Mouse (Mus musculus): ENCODE measurements around the gene Rpl18. TPM values are rescaled to one million over a fixed set of nuclear protein-coding genes. Genes with fewer than 3 reads are reported as not detected.

The Rpl18 gene
- polyA plus RNA-seq, 1 experiment from 2014 or later, result 631 TPM

DNA sequence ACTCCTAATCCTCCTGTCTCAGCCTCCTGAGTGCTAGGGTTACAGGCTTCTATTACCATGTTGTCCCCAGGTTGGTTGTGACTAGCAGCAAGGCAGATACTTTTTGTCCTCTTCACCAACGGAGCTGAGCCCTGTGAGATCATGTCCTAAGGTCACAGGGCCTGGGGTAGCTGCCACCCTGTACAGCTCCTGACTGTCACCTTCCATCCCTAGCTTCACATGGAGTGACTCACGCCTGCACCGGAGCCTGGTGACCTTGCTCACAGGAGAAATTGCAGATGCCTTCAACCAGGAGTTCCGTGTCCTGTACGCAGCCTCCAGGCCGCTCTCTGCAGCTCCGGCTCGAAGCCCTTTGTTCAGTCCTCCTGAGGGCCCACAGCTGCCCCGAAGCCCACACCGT, 11.2 kb downstream of the Rpl18 start:
- 95% methylated on average over 10 of the region's 10 CpGs for WGBS
- Histone ChIP-seq H3K27me3 (ENCODE audit: control insufficient read depth, insufficient read depth, low read length) (no peaks in the 10 kb centered on the region), H3K36me3 (ENCODE audit: control insufficient read depth, insufficient read depth, low read length) (peaks cover 72% of the 10 kb centered on the region), H3K4me2 (ENCODE audit: low read length) (no peak overlapping the region), H3K4me3 (replicated peaks; ENCODE audit: low read depth, low read length) (no peak overlapping the region), H3K4me1 (ENCODE audit: control insufficient read depth, insufficient read depth, low read length) (no peaks in the 10 kb centered on the region), H3K9me3 (ENCODE audit: control insufficient read depth, low read length) (no peaks in the 10 kb centered on the region), H3K27ac (replicated peaks; ENCODE audit: low read depth, low read length) (no peak overlapping the region), H3K9ac (replicated peaks; ENCODE audit: low read length) (no peak overlapping the region)
- DNase-seq (no peak), ATAC-seq (ENCODE audit: low FRiP score, low TSS enrichment) (no peak)

DNA sequence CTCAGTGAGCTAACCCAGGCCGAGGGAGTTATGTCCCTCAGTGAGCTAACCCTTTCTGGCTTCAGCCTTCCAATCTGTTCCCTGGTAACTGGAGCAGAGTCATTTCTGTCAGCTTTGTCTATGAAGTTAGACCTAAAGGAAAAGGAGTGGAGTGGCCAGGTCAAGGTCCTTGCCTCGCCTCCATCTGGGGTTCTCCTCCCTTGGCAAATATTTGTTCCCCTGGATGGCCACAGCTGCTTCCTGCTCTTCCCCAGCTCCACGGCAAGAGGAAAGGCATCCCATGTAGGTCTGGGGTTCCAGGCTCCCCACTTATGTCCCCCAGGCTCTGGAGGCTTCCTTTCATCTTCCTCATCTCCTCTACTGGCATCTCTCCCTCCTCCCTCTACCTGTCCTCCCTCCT, 12.4 kb downstream of the Rpl18 start:
- Histone ChIP-seq H3K27me3 (ENCODE audit: control insufficient read depth, insufficient read depth, low read length) (no peaks in the 10 kb centered on the region), H3K4me2 (ENCODE audit: low read length) (no peak overlapping the region), H3K9me3 (ENCODE audit: control insufficient read depth, low read length) (no peaks in the 10 kb centered on the region), H3K4me3 (replicated peaks; ENCODE audit: low read depth, low read length) (no peak overlapping the region), H3K9ac (replicated peaks; ENCODE audit: low read length) (no peak overlapping the region), H3K36me3 (ENCODE audit: control insufficient read depth, insufficient read depth, low read length) (peaks cover 60% of the 10 kb centered on the region), H3K4me1 (ENCODE audit: control insufficient read depth, insufficient read depth, low read length) (no peaks in the 10 kb centered on the region), H3K27ac (replicated peaks; ENCODE audit: low read depth, low read length) (no peak overlapping the region)
- no peak for DNase-seq
- 83% methylated on average over 3 of the region's 3 CpGs for WGBS
- ATAC-seq (ENCODE audit: low FRiP score, low TSS enrichment), result no peak

DNA sequence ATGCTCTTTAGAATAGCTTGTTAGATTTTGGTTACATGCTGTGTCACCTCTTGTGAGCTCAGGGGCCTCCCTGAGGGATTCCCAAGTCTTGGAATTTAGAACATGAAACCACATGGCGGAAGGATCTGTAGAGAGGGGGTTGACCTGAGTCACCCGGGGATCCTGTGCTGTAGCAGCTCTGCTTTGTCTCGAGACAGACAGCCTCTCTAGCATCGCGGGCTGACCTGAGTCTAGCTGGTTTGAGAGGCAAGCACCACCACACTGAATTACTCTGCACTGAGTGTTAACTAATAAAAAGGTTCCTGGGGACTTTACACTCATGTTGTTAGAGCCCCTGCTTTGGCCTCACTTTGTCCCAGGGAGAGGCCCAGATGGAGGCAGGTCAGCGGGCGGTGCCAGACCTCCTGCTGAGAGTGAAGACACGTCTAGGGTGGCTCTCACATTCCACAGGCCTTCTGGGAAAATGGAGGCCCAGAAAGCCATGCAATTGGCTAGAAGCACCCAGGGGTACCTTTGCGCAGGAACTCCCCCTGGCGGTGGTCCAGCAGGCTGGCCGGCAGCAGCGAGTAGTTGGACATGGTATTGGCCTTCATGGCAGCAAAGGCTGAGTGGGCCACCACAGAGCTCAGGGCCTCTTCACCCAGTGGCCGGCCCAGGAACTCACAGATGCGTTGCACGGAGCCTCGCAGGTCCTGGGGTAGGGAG, 15.6 kb downstream of the Rpl18 start:
- ATAC-seq (ENCODE audit: low FRiP score, low TSS enrichment), result no peak
- Histone ChIP-seq H3K4me3 (replicated peaks; ENCODE audit: low read depth, low read length) (no peak overlapping the region), H3K27ac (replicated peaks; ENCODE audit: low read depth, low read length) (no peak overlapping the region), H3K4me2 (ENCODE audit: low read length) (no peak overlapping the region), H3K27me3 (ENCODE audit: control insufficient read depth, insufficient read depth, low read length) (no peaks in the 10 kb centered on the region), H3K4me1 (ENCODE audit: control insufficient read depth, insufficient read depth, low read length) (no peaks in the 10 kb centered on the region), H3K9ac (replicated peaks; ENCODE audit: low read length) (no peak overlapping the region), H3K9me3 (ENCODE audit: control insufficient read depth, low read length) (no peaks in the 10 kb centered on the region), H3K36me3 (ENCODE audit: control insufficient read depth, insufficient read depth, low read length) (peaks cover 28% of the 10 kb centered on the region)
- 16% methylated on average over 16 of the region's 16 CpGs for WGBS
- peak; percentile 53 for DNase-seq

DNA sequence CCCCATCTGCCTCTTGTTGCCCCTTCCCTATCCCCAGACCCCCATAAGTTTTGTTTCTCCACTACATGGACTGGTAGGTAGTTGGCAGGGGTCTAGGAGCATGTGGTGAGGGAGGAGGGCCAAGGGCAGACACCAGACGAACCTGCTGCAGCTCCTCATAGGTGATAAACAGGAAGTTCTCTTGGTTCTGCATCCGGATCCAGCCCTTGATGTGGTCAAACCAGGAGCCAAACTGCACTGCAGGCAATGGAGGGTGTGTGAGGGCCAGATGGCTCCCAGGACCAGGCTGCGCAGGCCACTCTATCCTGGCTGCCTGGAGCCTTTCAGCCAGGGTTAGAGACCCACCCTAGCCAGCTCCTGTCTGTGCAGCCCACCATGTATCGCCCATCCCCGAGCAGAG, 18.2 kb downstream of the Rpl18 start:
- ATAC-seq (ENCODE audit: low FRiP score, low TSS enrichment), result no peak
- Histone ChIP-seq H3K4me1 (ENCODE audit: control insufficient read depth, insufficient read depth, low read length) (no peaks in the 10 kb centered on the region), H3K27me3 (ENCODE audit: control insufficient read depth, insufficient read depth, low read length) (no peaks in the 10 kb centered on the region), H3K36me3 (ENCODE audit: control insufficient read depth, insufficient read depth, low read length) (0 out of 2 replicates have a peak, but pooled peaks cover 9% of the 10 kb centered on the region), H3K9ac (replicated peaks; ENCODE audit: low read length) (no peak overlapping the region), H3K27ac (replicated peaks; ENCODE audit: low read depth, low read length) (no peak overlapping the region), H3K9me3 (ENCODE audit: control insufficient read depth, low read length) (no peaks in the 10 kb centered on the region), H3K4me3 (replicated peaks; ENCODE audit: low read depth, low read length) (no peak overlapping the region), H3K4me2 (ENCODE audit: low read length) (no peak overlapping the region)
- DNase-seq, result no peak
- 88% methylated on average over 5 of the region's 5 CpGs for WGBS

DNA sequence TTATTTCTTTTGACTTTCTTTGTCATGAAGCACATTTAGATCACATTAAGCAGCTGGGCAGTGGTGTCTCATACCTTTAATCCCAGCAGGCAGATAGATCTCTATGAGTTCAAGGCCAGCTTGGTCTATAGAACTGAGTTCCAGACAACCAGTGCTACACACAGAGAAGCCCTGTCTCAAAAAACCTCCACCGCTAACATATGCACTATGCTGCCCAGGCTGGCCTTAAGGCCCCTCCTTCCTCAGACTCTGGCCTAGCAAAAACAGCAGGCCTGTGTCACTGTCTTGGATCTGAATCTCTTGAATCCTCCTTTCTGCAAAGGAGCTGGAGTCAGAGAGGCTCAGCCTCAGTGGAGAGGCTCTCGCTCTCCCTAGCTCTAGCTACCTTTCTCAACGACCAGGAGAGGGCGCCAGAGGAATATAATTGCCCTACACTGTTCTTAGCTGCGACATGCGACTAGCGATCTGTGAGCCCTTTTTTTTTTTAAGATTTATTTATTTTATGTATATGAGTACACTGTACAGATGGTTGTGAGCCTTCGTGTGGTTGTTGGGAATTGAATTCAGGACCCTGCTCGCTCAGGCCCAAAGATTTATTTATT, 24.0 kb downstream of the Rpl18 start:
- no peaks in the 10 kb centered on the region for H3K27me3 ChIP-seq (ENCODE audit: control insufficient read depth, insufficient read depth, low read length)
- H3K4me2 ChIP-seq (ENCODE audit: low read length), result no peak overlapping the region
- ATAC-seq (ENCODE audit: low FRiP score, low TSS enrichment) (peak; percentile 80; the same call in 1 of the 2 replicates), DNase-seq (peak; percentile 95)
- no peaks in the 10 kb centered on the region for H3K36me3 ChIP-seq (ENCODE audit: control insufficient read depth, insufficient read depth, low read length)
- no peaks in the 10 kb centered on the region for H3K9me3 ChIP-seq (ENCODE audit: control insufficient read depth, low read length)
- H3K9ac ChIP-seq (replicated peaks; ENCODE audit: low read length), result no peak overlapping the region
- no peaks in the 10 kb centered on the region for H3K4me1 ChIP-seq (ENCODE audit: control insufficient read depth, insufficient read depth, low read length)
- WGBS, result 8% methylated on average over 9 of the region's 9 CpGs
- no peak overlapping the region for H3K4me3 ChIP-seq (replicated peaks; ENCODE audit: low read depth, low read length)
- H3K27ac ChIP-seq (replicated peaks; ENCODE audit: low read depth, low read length), result no peak overlapping the region

DNA sequence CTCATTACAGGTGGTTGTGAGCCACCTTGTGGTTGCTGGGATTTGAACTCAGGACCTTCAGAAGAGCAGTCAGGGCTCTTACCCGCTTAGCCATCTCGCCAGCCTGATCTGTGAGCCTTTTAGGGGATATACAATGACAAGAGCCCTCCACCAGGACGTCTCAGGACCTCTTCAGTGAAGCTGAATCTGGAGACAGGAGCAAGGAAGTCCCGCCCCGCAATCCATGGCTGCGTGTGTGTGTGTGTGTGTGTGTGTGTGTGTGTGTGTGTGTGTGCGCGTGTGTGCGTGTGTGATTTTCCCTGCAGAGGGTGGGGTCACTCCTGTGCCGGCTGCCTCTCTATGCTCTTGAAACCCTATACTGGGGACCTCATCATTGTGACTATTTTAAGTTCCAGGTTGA, 24.6 kb downstream of the Rpl18 start:
- DNase-seq (no peak), ATAC-seq (ENCODE audit: low FRiP score, low TSS enrichment) (no peak)
- H3K4me1 ChIP-seq (ENCODE audit: control insufficient read depth, insufficient read depth, low read length), result no peaks in the 10 kb centered on the region
- 67% methylated on average over 10 of the region's 10 CpGs for WGBS
- no peak overlapping the region for H3K9ac ChIP-seq (replicated peaks; ENCODE audit: low read length)
- H3K4me3 ChIP-seq (replicated peaks; ENCODE audit: low read depth, low read length), result no peak overlapping the region
- H3K27me3 ChIP-seq (ENCODE audit: control insufficient read depth, insufficient read depth, low read length), result no peaks in the 10 kb centered on the region
- H3K27ac ChIP-seq (replicated peaks; ENCODE audit: low read depth, low read length), result no peak overlapping the region
- no peaks in the 10 kb centered on the region for H3K9me3 ChIP-seq (ENCODE audit: control insufficient read depth, low read length)
- H3K4me2 ChIP-seq (ENCODE audit: low read length), result no peak overlapping the region
- no peaks in the 10 kb centered on the region for H3K36me3 ChIP-seq (ENCODE audit: control insufficient read depth, insufficient read depth, low read length)

DNA sequence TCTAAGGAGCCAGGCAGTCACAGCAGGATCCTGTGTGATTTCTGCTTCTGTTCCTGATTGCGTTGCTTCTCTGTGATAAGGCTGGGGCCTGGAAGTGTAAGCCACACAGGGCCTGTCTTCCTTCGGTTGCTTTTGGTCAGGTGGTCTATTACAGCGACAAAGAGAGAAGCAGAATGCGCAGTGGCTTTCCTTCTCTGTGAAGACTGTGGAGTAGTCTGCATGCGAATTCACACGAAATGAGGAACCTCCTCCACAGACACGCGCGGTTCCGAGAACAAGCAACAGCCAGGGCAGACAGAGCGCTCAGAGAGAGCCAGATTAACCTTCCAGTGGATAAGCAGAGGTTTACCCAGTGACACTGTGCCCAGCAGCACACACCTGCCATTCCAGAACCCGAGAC, 26.1 kb downstream of the Rpl18 start:
- no peak overlapping the region for H3K27ac ChIP-seq (replicated peaks; ENCODE audit: low read depth, low read length)
- no peak overlapping the region for H3K4me3 ChIP-seq (replicated peaks; ENCODE audit: low read depth, low read length)
- H3K4me1 ChIP-seq (ENCODE audit: control insufficient read depth, insufficient read depth, low read length), result no peaks in the 10 kb centered on the region
- H3K27me3 ChIP-seq (ENCODE audit: control insufficient read depth, insufficient read depth, low read length), result no peaks in the 10 kb centered on the region
- no peak overlapping the region for H3K9ac ChIP-seq (replicated peaks; ENCODE audit: low read length)
- no peaks in the 10 kb centered on the region for H3K9me3 ChIP-seq (ENCODE audit: control insufficient read depth, low read length)
- no peaks in the 10 kb centered on the region for H3K36me3 ChIP-seq (ENCODE audit: control insufficient read depth, insufficient read depth, low read length)
- WGBS, result 89% methylated on average over 12 of the region's 12 CpGs
- DNase-seq, result no peak
- no peak for ATAC-seq (ENCODE audit: low FRiP score, low TSS enrichment)
- H3K4me2 ChIP-seq (ENCODE audit: low read length), result no peak overlapping the region

DNA sequence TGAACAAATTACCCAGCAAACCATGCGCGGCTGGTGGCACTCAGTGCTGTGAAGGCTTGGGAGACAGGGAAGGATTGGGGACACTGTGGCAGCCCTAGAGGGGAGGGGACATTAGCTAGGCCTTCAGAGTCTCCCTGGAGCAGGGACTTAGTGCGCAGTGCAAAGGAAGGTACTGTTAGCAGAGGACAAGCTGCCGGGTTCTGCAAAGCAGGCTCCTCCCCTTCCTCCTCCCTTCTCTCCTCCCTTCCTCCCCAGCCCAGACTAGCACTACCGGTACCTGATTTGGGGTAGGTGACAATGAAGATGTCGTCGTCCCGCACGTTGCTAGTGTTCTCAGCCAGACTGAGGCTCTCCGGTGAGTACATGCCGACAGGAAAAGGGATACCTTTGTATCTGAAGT, 26.5 kb downstream of the Rpl18 start:
- ATAC-seq (ENCODE audit: low FRiP score, low TSS enrichment) (no peak), DNase-seq (no peak)
- H3K4me1 ChIP-seq (ENCODE audit: control insufficient read depth, insufficient read depth, low read length), result no peaks in the 10 kb centered on the region
- H3K27ac ChIP-seq (replicated peaks; ENCODE audit: low read depth, low read length), result no peak overlapping the region
- no peaks in the 10 kb centered on the region for H3K9me3 ChIP-seq (ENCODE audit: control insufficient read depth, low read length)
- H3K36me3 ChIP-seq (ENCODE audit: control insufficient read depth, insufficient read depth, low read length), result no peaks in the 10 kb centered on the region
- WGBS, result 37% methylated on average over 11 of the region's 11 CpGs
- no peak overlapping the region for H3K4me2 ChIP-seq (ENCODE audit: low read length)
- no peak overlapping the region for H3K9ac ChIP-seq (replicated peaks; ENCODE audit: low read length)
- H3K4me3 ChIP-seq (replicated peaks; ENCODE audit: low read depth, low read length), result no peak overlapping the region
- no peaks in the 10 kb centered on the region for H3K27me3 ChIP-seq (ENCODE audit: control insufficient read depth, insufficient read depth, low read length)

DNA sequence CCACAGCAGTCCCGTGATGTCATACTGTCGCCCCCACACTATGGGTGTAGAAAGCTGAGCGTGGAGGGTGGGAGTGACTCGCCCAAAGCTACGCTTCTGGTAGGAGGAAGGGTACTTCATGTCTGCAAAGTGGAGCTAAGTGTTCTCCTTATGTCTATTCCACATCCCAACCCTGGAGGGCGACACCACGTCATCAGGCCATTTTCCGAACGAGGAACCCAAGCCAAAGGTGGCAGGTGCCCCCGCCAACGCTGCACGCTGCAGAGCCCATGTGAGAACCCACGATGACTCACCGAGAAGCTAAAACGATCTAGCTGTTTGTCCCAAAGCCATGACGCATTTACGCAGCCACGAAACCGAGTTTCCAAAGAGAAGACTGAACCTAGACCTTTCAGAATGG, 27.1 kb downstream of the Rpl18 start:
- 33% methylated on average over 19 of the region's 19 CpGs for WGBS

More for the DNA sequence above, 27.1 kb downstream of the Rpl18 start:
- no peak overlapping the region for H3K9ac ChIP-seq (replicated peaks; ENCODE audit: low read length)
- no peak overlapping the region for H3K4me2 ChIP-seq (ENCODE audit: low read length)
- H3K27ac ChIP-seq (replicated peaks; ENCODE audit: low read depth, low read length), result no peak overlapping the region
- no peaks in the 10 kb centered on the region for H3K4me1 ChIP-seq (ENCODE audit: control insufficient read depth, insufficient read depth, low read length)
- H3K27me3 ChIP-seq (ENCODE audit: control insufficient read depth, insufficient read depth, low read length), result no peaks in the 10 kb centered on the region
- H3K4me3 ChIP-seq (replicated peaks; ENCODE audit: low read depth, low read length), result no peak overlapping the region
- no peaks in the 10 kb centered on the region for H3K9me3 ChIP-seq (ENCODE audit: control insufficient read depth, low read length)
- DNase-seq (peak; percentile 31), ATAC-seq (ENCODE audit: low FRiP score, low TSS enrichment) (no peak)
- no peaks in the 10 kb centered on the region for H3K36me3 ChIP-seq (ENCODE audit: control insufficient read depth, insufficient read depth, low read length)
